Mouse (Mus musculus): ENCODE results near the gene Ndufb7. TPM values are rescaled to one million over a fixed set of nuclear protein-coding genes. Genes with fewer than 3 reads are reported as not detected.
A peak's percentile ranks its signal among the peaks of the same experiment; 100 is the strongest.
"Not testable (repeated sequence)": the region's sequence is repeated elsewhere in the genome, so short reads cannot be mapped to it uniquely, and the experiment has no call there.

The Ndufb7 gene
- 84.7 and 511 TPM in 2 replicates for polyA plus RNA-seq (2012; ENCODE audit: insufficient read depth, low replicate concordance)

GRCm38 (mm10) chr8:83566469-83567395 lies at the start of gene Ndufb7:
Gene Ndufb7 (plus strand): TSS chr8:83566671.
- H3K27me3 ChIP-seq (replicated peaks) = peaks cover 1% of the 10 kb centered on the region
- TF ChIP-seq FLI1 (IDR thresholded peaks at IDR 0.05; ENCODE audit: low read length) = no peak
- TF ChIP-seq GATA1 (IDR thresholded peaks at IDR 0.05; ENCODE audit: borderline replicate concordance, low read length) = no peak
- peaks cover 57% of the 10 kb centered on the region for H3K4me1 ChIP-seq
- H3K36me3 ChIP-seq (replicated peaks; ENCODE audit: low read length) = peaks cover 30% of the 10 kb centered on the region
- peak within 1 kb of the TSS; percentile 100 for H3K4me3 ChIP-seq (replicated peaks)
- no peaks in the 10 kb centered on the region for H3K9me3 ChIP-seq

- TF ChIP-seq FLI1 (IDR thresholded peaks at IDR 0.05; ENCODE audit: low read length) = no peak
- Histone ChIP-seq H3K27me3 (replicated peaks) (no peaks in the 10 kb centered on the region), H3K4me3 (replicated peaks) (no peak overlapping the region), H3K9me3 (no peaks in the 10 kb centered on the region), H3K36me3 (replicated peaks; ENCODE audit: low read length) (no peaks in the 10 kb centered on the region), H3K4me1 (no peaks in the 10 kb centered on the region)
Observed at GRCm38 (mm10) chr8:83520432-83520831, 46.0 kb upstream of the Ndufb7 start.

GRCm38 (mm10) chr8:83520907-83521306 lies 45.6 kb upstream of the Ndufb7 start:
- H3K36me3 ChIP-seq (replicated peaks; ENCODE audit: low read length); H3K27me3 ChIP-seq (replicated peaks); H3K9me3 ChIP-seq; H3K4me3 ChIP-seq (replicated peaks); H3K4me1 ChIP-seq: not testable (repeated sequence)

GRCm38 (mm10) chr8:83521310-83521709 lies 45.2 kb upstream of the Ndufb7 start:
- H3K36me3 ChIP-seq (replicated peaks; ENCODE audit: low read length) = no peaks in the 10 kb centered on the region
- TF ChIP-seq FLI1 (IDR thresholded peaks at IDR 0.05; ENCODE audit: low read length) (no peak), GATA1 (IDR thresholded peaks at IDR 0.05; ENCODE audit: borderline replicate concordance, low read length) (no peak)
- H3K4me3 ChIP-seq (replicated peaks) = no peak overlapping the region
- H3K9me3 ChIP-seq = no peaks in the 10 kb centered on the region
- H3K4me1 ChIP-seq = no peaks in the 10 kb centered on the region
- no peaks in the 10 kb centered on the region for H3K27me3 ChIP-seq (replicated peaks)

- Histone ChIP-seq H3K27me3 (replicated peaks) (peaks cover 11% of the 10 kb centered on the region), H3K9me3 (no peaks in the 10 kb centered on the region), H3K36me3 (replicated peaks; ENCODE audit: low read length) (no peaks in the 10 kb centered on the region), H3K4me3 (replicated peaks) (no peak overlapping the region), H3K4me1 (no peaks in the 10 kb centered on the region)
- TF ChIP-seq FLI1 (IDR thresholded peaks at IDR 0.05; ENCODE audit: low read length) (no peak), GATA1 (IDR thresholded peaks at IDR 0.05; ENCODE audit: borderline replicate concordance, low read length) (no peak)
Observed at GRCm38 (mm10) chr8:83534802-83535201, 31.7 kb upstream of the Ndufb7 start.

- Histone ChIP-seq H3K4me1 (no peaks in the 10 kb centered on the region; the same call in 1 of the 2 replicates), H3K4me3 (replicated peaks) (no peak within 1 kb of the TSS), H3K36me3 (replicated peaks; ENCODE audit: low read length) (no peaks in the 10 kb centered on the region), H3K27me3 (replicated peaks) (peaks cover 12% of the 10 kb centered on the region), H3K9me3 (no peaks in the 10 kb centered on the region)
- TF ChIP-seq GATA1 (IDR thresholded peaks at IDR 0.05; ENCODE audit: borderline replicate concordance, low read length) (no peak), FLI1 (IDR thresholded peaks at IDR 0.05; ENCODE audit: low read length) (no peak)
Observed at GRCm38 (mm10) chr8:83535736-83536135, 30.7 kb upstream of the Ndufb7 start, which contains the start of gene Olfr370. Gene Olfr370 (plus strand): TSS chr8:83535780.

- Histone ChIP-seq H3K36me3 (replicated peaks; ENCODE audit: low read length) (no peaks in the 10 kb centered on the region), H3K4me3 (replicated peaks) (no peak overlapping the region), H3K4me1 (peaks cover 19% of the 10 kb centered on the region), H3K9me3 (0 out of 2 replicates have a peak, but pooled peaks cover 8% of the 10 kb centered on the region), H3K27me3 (replicated peaks) (peaks cover 3% of the 10 kb centered on the region)
- no peak for TF ChIP-seq FLI1 (IDR thresholded peaks at IDR 0.05; ENCODE audit: low read length)
- TF ChIP-seq GATA1 (IDR thresholded peaks at IDR 0.05; ENCODE audit: borderline replicate concordance, low read length) = no peak
Observed at GRCm38 (mm10) chr8:83562669-83563068, 3.8 kb upstream of the Ndufb7 start.

- Histone ChIP-seq H3K36me3 (replicated peaks; ENCODE audit: low read length) (no peaks in the 10 kb centered on the region), H3K27me3 (replicated peaks) (peaks cover 3% of the 10 kb centered on the region), H3K9me3 (0 out of 2 replicates have a peak, but pooled peaks cover 8% of the 10 kb centered on the region), H3K4me1 (peaks cover 25% of the 10 kb centered on the region), H3K4me3 (replicated peaks) (no peak overlapping the region)
- TF ChIP-seq FLI1 (IDR thresholded peaks at IDR 0.05; ENCODE audit: low read length) = no peak
- no peak for TF ChIP-seq GATA1 (IDR thresholded peaks at IDR 0.05; ENCODE audit: borderline replicate concordance, low read length)
Observed at GRCm38 (mm10) chr8:83563246-83563645, 3.2 kb upstream of the Ndufb7 start.

- H3K9me3 ChIP-seq = 0 out of 2 replicates have a peak, but pooled peaks cover 2% of the 10 kb centered on the region
- H3K36me3 ChIP-seq (replicated peaks; ENCODE audit: low read length) = peaks cover 22% of the 10 kb centered on the region
- peak overlapping the region; percentile 46 for H3K4me3 ChIP-seq (replicated peaks)
- H3K4me1 ChIP-seq = peaks cover 48% of the 10 kb centered on the region
- TF ChIP-seq FLI1 (IDR thresholded peaks at IDR 0.05; ENCODE audit: low read length) (no peak), GATA1 (IDR thresholded peaks at IDR 0.05; ENCODE audit: borderline replicate concordance, low read length) (no peak)
- H3K27me3 ChIP-seq (replicated peaks) = peaks cover 3% of the 10 kb centered on the region
Observed at GRCm38 (mm10) chr8:83565731-83566375, 618 bp upstream of the Ndufb7 start.

- Histone ChIP-seq H3K27me3 (replicated peaks) (no peaks in the 10 kb centered on the region), H3K4me3 (replicated peaks) (peak overlapping the region; percentile 100), H3K9me3 (no peaks in the 10 kb centered on the region), H3K4me1 (peaks cover 66% of the 10 kb centered on the region), H3K36me3 (replicated peaks; ENCODE audit: low read length) (peaks cover 40% of the 10 kb centered on the region)
- TF ChIP-seq GATA1 (IDR thresholded peaks at IDR 0.05; ENCODE audit: borderline replicate concordance, low read length) = no peak
- no peak for TF ChIP-seq FLI1 (IDR thresholded peaks at IDR 0.05; ENCODE audit: low read length)
Observed at GRCm38 (mm10) chr8:83567668-83568067, 1.2 kb downstream of the Ndufb7 start.
